Mouse (Mus musculus): ENCODE measurements around the gene Ankmy2. TPM values are rescaled to one million over a fixed set of nuclear protein-coding genes. Genes with fewer than 3 reads are reported as not detected.
"Not testable (repeated sequence)": the region's sequence is repeated elsewhere in the genome, so short reads cannot be mapped to it uniquely, and the experiment has no call there.

Gene Ankmy2
- polyA plus RNA-seq, 1 experiment from 2014 or later = 24.1 TPM

DNA sequence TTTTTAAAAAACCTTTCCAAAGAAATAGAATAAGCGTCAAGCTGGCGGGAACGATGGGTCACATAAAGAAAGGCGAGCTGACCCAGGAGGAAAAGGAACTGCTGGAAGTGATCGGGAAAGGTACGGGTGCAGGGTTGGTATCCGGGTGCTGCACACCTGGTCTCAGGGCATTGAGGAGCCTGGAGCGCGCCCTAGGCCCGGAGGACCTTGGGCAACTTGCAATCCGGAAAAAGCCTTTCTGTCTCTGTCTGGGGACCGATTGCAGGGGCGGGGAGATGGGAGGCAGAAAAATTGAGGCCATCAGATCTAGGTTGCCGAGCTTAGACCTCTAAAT is 357 bp downstream of the Ankmy2 start:
- peak; percentile 72 for DNase-seq (ENCODE audit: low spot score)

DNA sequence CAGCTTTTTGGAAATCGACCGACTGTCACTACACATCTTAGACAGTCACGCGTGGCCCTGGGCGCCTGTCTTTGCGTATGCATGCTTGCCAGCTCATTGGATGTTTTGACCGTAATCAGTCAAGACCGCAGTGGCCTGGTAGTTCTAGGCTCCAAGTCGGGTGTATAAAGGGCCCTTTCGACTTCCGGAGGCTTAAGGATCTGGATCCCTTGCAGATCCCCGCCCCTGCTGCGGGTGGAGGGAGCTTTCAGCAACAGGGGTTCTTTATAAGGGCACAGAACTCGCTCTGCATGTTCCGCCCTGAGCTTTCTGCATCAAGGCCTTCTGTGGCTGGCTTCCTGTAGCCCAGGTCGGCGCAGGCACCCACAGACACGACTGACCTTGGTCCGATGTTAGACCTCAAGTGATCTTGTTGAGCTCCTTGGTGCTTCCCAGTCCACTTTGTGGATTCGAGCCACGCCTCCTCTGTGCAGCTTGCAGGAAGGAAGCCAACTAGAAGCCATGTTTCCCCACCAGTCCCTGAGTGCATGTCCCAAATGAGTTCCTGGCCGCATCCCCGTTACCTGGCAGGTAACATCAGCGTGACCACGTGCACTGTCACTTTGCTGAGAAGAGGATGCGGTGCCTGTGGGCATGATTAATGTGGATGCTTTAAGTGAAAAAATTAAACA is 859 bp downstream of the Ankmy2 start, which contains the start of gene Bzw2:
Gene Bzw2, minus strand, starts transcription at position 443 of the 671 bp plus-strand sequence.
- peak; percentile 82 for DNase-seq (ENCODE audit: low spot score)

DNA sequence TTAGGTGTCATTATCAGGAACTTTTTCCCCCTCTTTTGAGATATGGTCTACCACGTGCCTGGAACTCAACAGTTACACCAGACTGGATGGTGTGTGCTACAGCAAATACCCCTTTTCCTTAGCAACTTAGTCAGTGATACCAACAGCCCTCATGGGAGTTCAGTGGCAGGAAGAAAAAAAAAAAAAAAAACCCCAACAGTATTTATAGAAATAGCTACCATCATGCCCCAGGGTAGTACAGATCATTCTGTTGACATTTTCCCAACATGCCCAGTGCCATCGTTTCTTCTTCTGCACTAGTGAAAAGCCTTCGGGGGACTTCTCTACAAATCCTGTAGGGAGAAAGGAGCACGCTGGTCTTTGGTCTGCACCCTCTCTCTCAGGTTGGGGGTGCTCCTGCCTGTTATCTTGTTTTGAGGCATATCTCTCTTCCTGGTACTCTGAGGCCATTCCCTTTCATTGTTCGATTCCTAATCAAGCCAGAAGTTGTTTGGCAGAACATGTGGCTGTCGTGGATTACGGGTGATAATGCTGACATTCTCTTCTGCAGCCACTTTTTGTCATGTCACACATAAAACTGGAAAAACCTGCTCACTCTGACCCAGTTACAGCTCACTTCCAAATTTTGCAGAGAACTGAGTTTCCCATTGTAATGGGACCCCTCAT is 7.3 kb downstream of the Ankmy2 start:
- no peak for DNase-seq (ENCODE audit: low spot score)

- DNase-seq (ENCODE audit: low spot score) = no peak
These were observed 8.4 kb downstream of the Ankmy2 start for GRCm38 (mm10) chr12:36165299-36165698.

DNA sequence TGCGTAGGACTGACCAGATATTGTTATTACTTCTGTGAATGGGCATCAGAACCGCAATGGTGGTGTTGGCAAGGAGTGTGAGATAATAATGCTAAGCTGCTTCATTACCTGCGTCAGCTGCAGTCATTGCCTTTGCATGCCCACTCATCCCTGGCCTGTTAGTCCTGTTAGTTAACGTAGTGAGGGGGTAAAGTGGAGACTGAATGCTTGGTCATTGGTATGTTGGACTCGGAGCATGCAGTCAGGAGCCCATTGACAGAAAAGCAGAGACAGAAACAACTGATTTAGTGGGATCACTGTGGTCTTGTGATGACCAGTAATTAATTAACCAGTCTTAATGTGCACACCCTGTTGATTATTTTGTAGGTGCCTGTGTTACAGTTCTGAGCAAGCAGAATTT is 20.3 kb downstream of the Ankmy2 start:
- no peak for DNase-seq (ENCODE audit: low spot score)

- no peak for DNase-seq (ENCODE audit: low spot score)
These were observed 25.7 kb downstream of the Ankmy2 start for GRCm38 (mm10) chr12:36182570-36182969.

DNA sequence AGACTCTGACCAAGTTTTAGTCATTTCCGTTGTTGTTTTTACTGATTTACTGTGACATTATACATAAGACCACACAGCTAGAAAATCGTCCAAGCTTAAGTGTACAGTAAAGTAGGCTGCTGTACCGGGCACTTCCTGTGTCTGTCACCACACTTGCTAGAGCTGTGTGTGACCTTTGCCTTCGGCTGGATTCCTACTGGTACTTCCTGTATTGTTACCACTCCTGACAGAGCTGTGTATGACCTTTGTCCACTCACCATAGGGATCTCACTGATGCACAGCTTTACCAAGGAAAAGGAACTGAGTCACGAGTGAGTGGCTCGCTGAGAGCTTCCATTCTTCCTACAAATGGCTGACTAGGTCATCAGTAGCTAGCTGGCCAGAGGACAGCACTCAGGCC is 30.2 kb downstream of the Ankmy2 start:
- DNase-seq (ENCODE audit: low spot score) = no peak

DNA sequence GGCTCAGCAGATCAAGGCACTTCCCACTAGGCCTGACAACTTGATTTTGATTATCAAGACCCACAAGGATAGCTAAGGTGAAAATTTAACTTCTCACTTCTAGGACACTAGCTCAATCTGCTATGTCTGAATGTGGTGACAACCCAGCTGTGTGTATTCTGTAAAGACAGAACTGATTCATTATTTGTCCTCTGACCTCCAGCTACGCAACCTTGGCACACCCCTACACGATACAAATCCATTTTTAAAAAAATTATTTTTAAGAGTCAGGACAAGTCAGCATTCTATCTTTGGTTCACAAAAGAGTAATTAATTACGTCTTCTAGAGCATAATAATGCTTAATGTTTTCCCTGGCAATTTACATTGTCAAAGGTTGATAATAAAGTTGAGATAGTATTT is 32.7 kb downstream of the Ankmy2 start:
- no peak for DNase-seq (ENCODE audit: low spot score)

DNA sequence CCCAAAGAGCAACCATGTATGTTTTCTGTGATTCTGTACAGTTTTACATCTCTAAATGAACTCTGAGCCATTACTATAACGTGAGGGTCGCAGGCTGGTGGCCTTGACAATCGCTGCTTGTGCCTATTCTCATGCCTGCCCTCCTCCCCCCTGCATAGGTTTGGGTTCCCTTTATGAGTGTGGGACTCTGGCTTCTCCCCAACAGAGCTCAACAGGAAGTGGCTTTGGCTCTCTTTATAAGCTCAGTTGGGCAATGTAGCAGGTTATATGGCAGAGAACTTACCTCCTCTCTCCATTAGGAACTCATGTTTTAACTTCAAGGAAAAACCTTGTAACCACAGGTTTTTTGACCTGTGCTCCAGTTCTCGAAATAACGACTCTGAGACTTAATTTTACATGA is 33.4 kb downstream of the Ankmy2 start:
- peak; percentile 36 for DNase-seq (ENCODE audit: low spot score)

DNA sequence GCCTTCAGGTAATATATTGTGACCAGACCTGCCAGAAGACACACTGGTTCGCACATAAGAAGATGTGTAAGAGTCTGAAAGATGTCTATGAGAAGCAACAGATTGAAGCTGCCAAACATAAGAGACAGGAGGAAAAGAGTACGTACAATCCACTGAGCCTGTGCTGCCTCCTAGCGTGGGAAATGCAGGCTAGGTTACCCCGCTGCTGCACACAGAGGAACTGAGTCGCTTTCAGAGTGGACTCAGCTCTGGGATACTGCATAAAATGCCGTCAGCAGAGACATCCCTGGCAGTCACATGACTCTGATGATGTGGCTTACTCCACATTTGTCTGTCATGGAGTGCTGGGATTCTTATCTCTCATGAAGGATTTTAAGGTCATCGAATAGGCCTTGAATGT is 38.1 kb downstream of the Ankmy2 start:
- no peak for DNase-seq (ENCODE audit: low spot score)

- not testable (repeated sequence) for DNase-seq (ENCODE audit: low spot score)
These were observed 48.7 kb downstream of the Ankmy2 start for GRCm38 (mm10) chr12:36205579-36206119.

DNA sequence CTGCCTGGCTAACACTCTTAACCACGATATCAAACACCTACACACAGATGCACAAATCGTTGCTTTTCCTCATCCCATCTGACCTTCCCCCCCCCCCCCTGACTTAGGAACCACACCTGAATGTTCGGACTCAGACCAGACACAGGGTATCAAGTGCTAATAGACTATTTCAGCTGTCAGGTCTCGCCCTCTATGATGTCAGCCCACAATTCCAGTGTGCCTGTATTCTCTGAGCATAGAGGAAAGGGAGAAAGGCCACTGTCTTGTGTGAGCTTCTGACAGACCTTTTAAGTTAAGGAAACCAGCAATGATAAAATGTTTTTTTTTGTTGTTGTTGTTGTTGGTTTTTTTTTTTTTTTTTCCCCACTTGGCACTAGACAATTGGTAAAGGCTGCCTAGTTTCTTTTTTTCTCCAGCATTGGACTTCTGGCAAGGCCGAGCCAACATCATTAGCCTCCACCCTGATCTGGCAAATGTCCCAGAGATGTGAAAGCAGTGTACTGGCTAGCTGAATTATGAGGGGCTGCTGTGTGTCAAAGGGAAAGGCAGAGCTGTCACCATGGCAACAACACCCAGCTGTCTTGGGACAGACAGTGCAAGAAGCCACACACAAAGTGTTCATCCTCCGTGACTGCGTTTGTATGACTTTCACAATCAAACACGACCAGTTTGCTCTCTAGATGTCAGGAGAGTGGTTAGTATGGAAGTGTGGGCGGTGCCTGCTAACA is 50.3 kb downstream of the Ankmy2 start:
- no peak for DNase-seq (ENCODE audit: low spot score)

DNA sequence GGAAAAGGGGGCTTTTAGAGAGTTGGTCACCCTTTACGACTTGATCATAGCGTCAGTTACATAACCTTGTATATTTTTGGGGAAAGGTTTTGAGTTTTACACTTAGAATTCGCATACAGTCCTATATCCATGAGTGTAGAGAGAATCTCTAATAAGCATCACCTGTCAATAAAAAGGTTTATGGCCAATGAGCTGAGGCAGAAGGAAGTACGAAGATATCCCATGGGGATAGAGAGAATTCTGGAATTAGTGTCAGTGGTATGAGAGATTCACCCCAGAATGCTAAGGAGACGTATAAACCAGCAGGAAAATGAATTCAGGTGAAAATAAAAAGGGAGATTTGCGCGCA is 50.9 kb downstream of the Ankmy2 start:
- DNase-seq (ENCODE audit: low spot score) = no peak

DNA sequence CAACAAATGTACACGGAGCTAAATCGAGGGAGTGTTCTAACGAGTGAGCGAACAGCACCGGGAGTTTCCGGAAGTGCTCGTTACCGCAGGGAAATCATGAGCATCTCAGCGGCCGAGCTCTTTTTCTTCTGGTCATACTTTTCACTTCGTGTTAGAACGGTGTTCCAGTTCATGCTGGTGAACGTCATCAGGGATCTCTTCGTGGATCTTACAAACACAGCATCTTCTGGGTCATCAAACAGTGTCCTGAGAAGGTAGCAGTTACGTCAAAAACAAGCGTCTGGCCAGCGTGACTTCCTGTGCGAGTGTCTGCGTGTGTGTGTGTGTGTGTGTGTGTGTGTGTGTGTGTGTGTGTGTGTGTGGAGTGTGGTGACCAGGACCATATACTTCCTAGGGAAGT is 51.5 kb downstream of the Ankmy2 start:
- DNase-seq (ENCODE audit: low spot score) = no peak

DNA sequence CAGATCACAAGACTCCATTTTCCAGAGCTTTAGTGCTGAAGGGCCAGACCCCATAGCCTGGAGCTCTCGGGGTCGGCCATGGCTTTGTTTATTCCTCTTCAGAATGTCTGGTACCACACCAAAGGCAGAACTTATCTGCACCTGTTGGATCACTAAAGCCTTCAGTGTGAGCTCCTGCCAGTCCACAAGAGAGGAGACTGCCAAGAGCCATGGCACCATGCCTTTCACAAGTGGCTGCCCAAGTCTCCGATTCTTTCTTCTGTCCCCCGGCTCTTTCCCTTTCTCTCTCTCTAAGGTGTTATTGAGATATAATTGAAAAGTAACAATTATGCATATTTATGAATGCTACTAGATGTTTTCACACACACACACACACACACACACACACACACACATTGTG is 53.2 kb downstream of the Ankmy2 start:
- DNase-seq (ENCODE audit: low spot score) = no peak

DNA sequence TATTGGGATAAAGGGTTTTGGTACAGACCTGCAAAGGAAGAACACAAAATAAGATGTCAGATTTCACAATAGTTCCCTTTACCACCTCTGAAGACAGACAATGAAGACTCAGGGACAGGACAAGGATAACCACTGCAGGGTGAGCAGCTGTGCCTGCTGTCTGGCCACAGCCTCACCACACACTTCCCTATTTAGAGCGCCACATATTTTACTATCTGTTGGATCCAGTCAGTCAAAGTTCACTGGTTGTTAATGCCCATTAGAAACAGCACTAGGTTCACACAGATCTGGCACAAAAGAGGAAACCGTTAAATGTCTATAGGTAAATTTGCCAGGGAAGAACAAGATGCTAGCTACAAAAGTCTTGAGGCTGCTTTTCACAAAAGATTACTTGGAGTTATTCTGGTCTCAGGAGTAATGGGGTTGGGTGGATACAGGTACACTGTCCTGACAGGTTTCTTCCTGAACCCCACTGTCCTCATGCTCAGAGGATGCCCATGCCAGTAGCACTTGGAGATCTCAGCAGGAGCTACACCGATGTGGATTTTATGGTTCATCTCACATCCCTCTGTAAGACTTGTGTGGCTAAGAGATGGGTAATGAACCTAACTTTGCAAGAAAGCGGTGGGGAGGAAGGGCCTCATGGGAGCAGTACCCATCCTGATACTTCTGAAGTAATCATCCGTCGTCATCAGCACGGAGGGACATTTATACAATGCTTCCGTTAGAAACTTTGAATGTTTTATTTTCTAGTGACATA is 57.7 kb downstream of the Ankmy2 start:
- no peak for DNase-seq (ENCODE audit: low spot score)

GRCm38 (mm10) chr12:36215149-36215480 is 58.2 kb downstream of the Ankmy2 start:
- peak; percentile 74 for DNase-seq (ENCODE audit: low spot score)

- DNase-seq (ENCODE audit: low spot score) = no peak
These were observed 59.3 kb downstream of the Ankmy2 start for GRCm38 (mm10) chr12:36216230-36216629.

- no peak for DNase-seq (ENCODE audit: low spot score)
These were observed 60.0 kb downstream of the Ankmy2 start for GRCm38 (mm10) chr12:36216905-36217304.

DNA sequence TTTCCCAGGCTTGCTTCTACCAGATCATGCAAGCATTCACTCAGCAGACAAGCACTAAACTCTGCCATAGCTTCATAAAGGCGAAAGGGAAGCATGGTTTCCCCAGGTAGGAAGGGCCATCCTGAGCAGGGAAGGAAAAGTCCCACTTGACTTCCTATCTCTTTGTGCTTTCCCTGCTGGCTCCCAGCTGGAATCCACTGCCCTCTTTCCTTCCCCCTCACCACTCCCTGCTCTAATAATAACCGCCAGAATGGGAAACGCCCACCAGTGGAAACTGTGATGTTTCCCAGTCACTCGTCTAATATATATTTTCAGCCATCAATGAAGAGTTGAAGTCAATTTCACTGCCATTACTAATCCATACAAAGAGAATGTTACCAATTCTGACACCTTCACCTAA is 67.5 kb downstream of the Ankmy2 start:
- DNase-seq (ENCODE audit: low spot score) = no peak

GRCm38 (mm10) chr12:36231386-36231785 is 74.5 kb downstream of the Ankmy2 start:
- no peak for DNase-seq (ENCODE audit: low spot score)

DNA sequence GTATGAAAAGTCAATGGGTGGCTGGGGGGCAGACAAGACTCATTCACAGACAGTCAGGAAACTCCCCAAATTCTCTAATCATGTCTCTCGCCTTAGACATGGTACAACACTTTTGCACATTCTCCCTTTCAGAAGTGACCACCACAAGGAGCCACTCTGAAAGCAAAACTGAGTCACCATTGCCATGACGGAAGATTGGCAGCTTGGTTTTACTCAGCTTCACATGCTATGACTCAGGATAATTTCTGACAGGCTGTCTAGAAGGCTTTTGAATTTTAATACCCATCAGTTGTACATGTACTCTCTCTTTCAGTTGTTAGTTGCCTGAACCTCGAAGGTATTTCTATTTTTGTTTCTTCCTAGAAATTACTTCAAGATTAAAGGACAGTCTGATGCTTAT is 84.3 kb downstream of the Ankmy2 start:
- DNase-seq (ENCODE audit: low spot score) = no peak

Measured in thymus, postnatal 0 days (tissue).